Mouse (Mus musculus): ENCODE measurements around the gene Nmnat3. TPM values are rescaled to one million over a fixed set of nuclear protein-coding genes. Genes with fewer than 3 reads are reported as not detected.

The Nmnat3 gene
- total and polyA plus RNA-seq, 3 experiments, result 16.0 to 19.3 (median 17.5) TPM

DNA sequence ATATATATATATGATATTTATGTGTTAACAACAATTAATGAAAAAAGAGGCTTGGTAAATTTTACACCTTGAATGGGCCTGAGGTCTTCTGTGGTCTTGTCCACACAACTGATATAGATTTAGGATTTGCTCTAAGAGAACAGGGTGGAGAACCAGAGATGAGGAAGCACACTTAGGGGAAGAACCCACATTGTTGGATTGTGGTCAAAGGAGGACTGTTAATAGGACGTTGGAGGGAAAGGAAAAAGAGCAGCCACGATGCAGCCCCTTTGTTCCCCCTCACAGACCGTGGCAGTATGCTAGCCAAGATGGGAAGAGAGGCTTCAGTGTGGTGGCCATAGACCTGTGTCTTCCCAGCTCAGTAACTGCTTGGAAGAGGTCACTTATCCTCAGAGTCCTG is 11.5 kb downstream of the Nmnat3 start:
- WGBS, result 72% methylated on average over 3 of the region's 3 CpGs

DNA sequence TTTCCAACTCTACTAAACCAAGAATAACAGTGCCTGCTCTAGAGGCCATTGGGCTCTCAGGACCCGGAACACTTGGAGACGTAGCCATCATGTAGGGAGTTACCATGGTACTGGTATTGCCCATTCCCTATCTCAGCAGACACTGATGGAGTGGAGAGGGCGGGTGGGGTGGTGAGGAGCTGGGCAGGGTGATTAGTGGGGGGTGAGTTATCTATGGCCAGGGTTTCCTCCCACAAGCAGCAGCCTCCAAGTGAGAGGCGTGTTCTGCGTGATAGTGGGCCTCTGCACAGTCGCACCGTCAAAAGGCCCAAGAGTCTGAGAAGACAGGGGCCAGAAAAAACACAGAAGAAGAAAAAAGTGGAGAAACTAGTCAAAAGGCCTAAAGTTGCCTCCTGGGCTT is 12.0 kb downstream of the Nmnat3 start:
- TF ChIP-seq EP300 (IDR thresholded peaks at IDR 0.05; ENCODE audit: insufficient read depth, low read depth, low read length) (no peak), POLR2A (IDR thresholded peaks at IDR 0.05; ENCODE audit: insufficient read depth, low read depth, low read length) (no peak), CTCF (IDR thresholded peaks at IDR 0.05) (no peak)
- intact Hi-C loops (cut with DNase I), result no loop called here
- H3K4me1 ChIP-seq (ENCODE audit: control insufficient read depth, insufficient read depth, low read length), result peaks cover 5% of the 10 kb centered on the region
- H3K79me2 ChIP-seq (replicated peaks; ENCODE audit: control insufficient read depth, insufficient read depth, low read length), result no peaks in the 10 kb centered on the region
- no peak for DNase-seq
- no peaks in the 10 kb centered on the region for H3K27me3 ChIP-seq (ENCODE audit: control insufficient read depth, insufficient read depth, low read length)
- H3K27ac ChIP-seq, result no peak overlapping the region
- H3K4me3 ChIP-seq, result no peak overlapping the region
- no peak overlapping the region for H3K9ac ChIP-seq (ENCODE audit: low read depth, low read length)
- WGBS, result 72% methylated on average over 7 of the region's 7 CpGs
- H3K36me3 ChIP-seq (ENCODE audit: control insufficient read depth, insufficient read depth, low read length), result no peaks in the 10 kb centered on the region

More for the DNA sequence above, 11.5 kb downstream of the Nmnat3 start:
- no peak overlapping the region for H3K9ac ChIP-seq (ENCODE audit: low read depth, low read length)
- intact Hi-C loops (cut with DNase I), result no loop called here
- H3K27me3 ChIP-seq (ENCODE audit: control insufficient read depth, insufficient read depth, low read length), result no peaks in the 10 kb centered on the region
- H3K4me1 ChIP-seq (ENCODE audit: control insufficient read depth, insufficient read depth, low read length), result peaks cover 5% of the 10 kb centered on the region
- TF ChIP-seq EP300 (IDR thresholded peaks at IDR 0.05; ENCODE audit: insufficient read depth, low read depth, low read length) (no peak), CTCF (IDR thresholded peaks at IDR 0.05) (no peak), POLR2A (IDR thresholded peaks at IDR 0.05; ENCODE audit: insufficient read depth, low read depth, low read length) (no peak)
- H3K79me2 ChIP-seq (replicated peaks; ENCODE audit: control insufficient read depth, insufficient read depth, low read length), result no peaks in the 10 kb centered on the region
- H3K27ac ChIP-seq, result no peak overlapping the region
- no peaks in the 10 kb centered on the region for H3K36me3 ChIP-seq (ENCODE audit: control insufficient read depth, insufficient read depth, low read length)
- DNase-seq, result no peak
- no peak overlapping the region for H3K4me3 ChIP-seq

DNA sequence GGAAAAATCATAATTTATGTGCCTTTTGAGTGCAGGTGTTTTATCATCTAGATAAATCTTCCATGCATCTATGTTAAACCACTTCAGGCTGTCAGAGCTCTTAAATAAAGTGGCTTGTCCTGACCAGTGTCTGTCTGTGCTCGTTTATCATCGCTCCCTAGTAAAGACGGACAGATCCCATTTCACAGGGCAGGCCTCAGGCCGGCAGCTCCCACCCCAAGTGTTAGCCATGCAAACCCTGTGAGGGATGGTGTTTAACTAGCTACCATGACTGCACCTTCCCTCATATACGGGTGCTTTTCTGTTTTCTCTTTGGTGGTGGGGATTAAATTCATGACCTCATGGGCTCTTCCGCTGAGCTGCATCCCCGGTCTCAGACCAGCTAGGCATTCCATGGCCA is 13.3 kb downstream of the Nmnat3 start:
- TF ChIP-seq EP300 (IDR thresholded peaks at IDR 0.05; ENCODE audit: insufficient read depth, low read depth, low read length), result no peak
- Histone ChIP-seq H3K27ac (no peak overlapping the region), H3K27me3 (ENCODE audit: control insufficient read depth, insufficient read depth, low read length) (no peaks in the 10 kb centered on the region), H3K4me3 (no peak overlapping the region), H3K36me3 (ENCODE audit: control insufficient read depth, insufficient read depth, low read length) (no peaks in the 10 kb centered on the region), H3K4me1 (ENCODE audit: control insufficient read depth, insufficient read depth, low read length) (peaks cover 5% of the 10 kb centered on the region), H3K9ac (ENCODE audit: low read depth, low read length) (no peak overlapping the region), H3K79me2 (replicated peaks; ENCODE audit: control insufficient read depth, insufficient read depth, low read length) (no peaks in the 10 kb centered on the region)
- 91% methylated on average over 7 of the region's 7 CpGs for WGBS
- intact Hi-C loops (cut with DNase I), result no loop called here
- DNase-seq, result no peak

DNA sequence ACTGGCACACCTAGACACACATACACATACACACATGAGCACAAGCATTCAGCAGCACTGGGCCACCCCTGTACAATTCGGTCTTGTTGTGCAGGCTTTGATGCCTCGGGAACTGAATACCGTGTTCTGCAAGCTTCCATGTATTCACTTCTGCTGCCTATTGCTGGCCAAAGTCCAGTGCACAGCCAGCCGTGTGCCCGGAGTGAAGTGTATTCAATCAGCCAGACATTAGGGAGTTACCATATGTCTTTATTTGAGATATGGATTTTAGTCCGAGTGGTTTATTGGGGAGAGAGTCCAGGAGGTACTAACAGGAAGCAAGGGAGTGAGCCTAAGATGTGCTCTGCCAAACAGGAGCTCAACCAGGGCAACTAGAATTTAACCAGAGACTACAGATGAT is 19.8 kb downstream of the Nmnat3 start:
- Histone ChIP-seq H3K79me2 (replicated peaks; ENCODE audit: control insufficient read depth, insufficient read depth, low read length) (no peaks in the 10 kb centered on the region), H3K4me3 (no peak overlapping the region), H3K27me3 (ENCODE audit: control insufficient read depth, insufficient read depth, low read length) (no peaks in the 10 kb centered on the region), H3K27ac (no peak overlapping the region), H3K4me1 (ENCODE audit: control insufficient read depth, insufficient read depth, low read length) (no peaks in the 10 kb centered on the region), H3K9ac (ENCODE audit: low read depth, low read length) (no peak overlapping the region), H3K36me3 (ENCODE audit: control insufficient read depth, insufficient read depth, low read length) (no peaks in the 10 kb centered on the region)
- no peak for DNase-seq
- TF ChIP-seq CTCF (IDR thresholded peaks at IDR 0.05) (no peak), EP300 (IDR thresholded peaks at IDR 0.05; ENCODE audit: insufficient read depth, low read depth, low read length) (no peak), POLR2A (IDR thresholded peaks at IDR 0.05; ENCODE audit: insufficient read depth, low read depth, low read length) (no peak)
- WGBS, result 71% methylated on average over 6 of the region's 6 CpGs
- intact Hi-C loops (cut with DNase I), result no loop called here

DNA sequence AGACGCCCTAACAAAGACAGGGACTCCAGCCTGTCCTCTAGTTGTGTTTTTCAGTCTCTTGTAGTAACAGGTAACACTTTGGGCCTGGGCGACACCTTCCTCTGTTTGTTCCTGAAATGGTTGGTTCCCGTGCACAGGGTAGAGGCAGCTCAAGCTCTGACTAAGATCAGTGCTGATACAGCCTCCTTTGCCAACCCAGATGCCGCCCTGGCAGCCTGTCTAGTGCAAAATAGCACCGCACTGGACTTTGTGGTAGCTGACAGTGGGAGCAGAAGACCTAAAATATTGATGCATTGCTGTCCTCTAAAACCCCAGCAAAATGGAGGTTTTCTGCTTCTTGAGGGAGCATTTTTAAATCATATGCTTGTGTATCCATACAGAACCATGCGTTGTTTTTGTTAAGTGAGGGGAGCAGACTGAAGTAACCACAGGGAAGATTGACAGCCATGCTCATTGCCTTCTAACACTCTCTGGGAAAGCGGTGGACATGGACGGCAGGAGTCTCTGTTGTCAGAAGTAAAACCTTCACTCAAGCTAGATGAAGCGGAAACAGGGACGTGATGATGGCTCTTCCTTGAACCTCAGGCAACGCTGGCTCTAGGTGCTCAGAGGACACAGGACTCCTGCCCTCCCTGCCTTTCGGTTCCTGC is 24.2 kb downstream of the Nmnat3 start:
- intact Hi-C loops (cut with DNase I), result no loop called here
- H3K79me2 ChIP-seq (replicated peaks; ENCODE audit: control insufficient read depth, insufficient read depth, low read length), result no peaks in the 10 kb centered on the region
- H3K27me3 ChIP-seq (ENCODE audit: control insufficient read depth, insufficient read depth, low read length), result no peaks in the 10 kb centered on the region
- DNase-seq, result no peak
- no peaks in the 10 kb centered on the region for H3K36me3 ChIP-seq (ENCODE audit: control insufficient read depth, insufficient read depth, low read length)
- whole genome bisulfite sequencing, result 89% methylated on average over 12 of the region's 12 CpGs
- H3K4me3 ChIP-seq, result no peak overlapping the region
- H3K27ac ChIP-seq, result no peak overlapping the region
- no peaks in the 10 kb centered on the region for H3K4me1 ChIP-seq (ENCODE audit: control insufficient read depth, insufficient read depth, low read length)
- H3K9ac ChIP-seq (ENCODE audit: low read depth, low read length), result no peak overlapping the region
- TF ChIP-seq EP300 (IDR thresholded peaks at IDR 0.05; ENCODE audit: insufficient read depth, low read depth, low read length), result no peak
- no peak for TF ChIP-seq POLR2A (IDR thresholded peaks at IDR 0.05; ENCODE audit: insufficient read depth, low read depth, low read length)
- TF ChIP-seq CTCF (IDR thresholded peaks at IDR 0.05), result no peak

DNA sequence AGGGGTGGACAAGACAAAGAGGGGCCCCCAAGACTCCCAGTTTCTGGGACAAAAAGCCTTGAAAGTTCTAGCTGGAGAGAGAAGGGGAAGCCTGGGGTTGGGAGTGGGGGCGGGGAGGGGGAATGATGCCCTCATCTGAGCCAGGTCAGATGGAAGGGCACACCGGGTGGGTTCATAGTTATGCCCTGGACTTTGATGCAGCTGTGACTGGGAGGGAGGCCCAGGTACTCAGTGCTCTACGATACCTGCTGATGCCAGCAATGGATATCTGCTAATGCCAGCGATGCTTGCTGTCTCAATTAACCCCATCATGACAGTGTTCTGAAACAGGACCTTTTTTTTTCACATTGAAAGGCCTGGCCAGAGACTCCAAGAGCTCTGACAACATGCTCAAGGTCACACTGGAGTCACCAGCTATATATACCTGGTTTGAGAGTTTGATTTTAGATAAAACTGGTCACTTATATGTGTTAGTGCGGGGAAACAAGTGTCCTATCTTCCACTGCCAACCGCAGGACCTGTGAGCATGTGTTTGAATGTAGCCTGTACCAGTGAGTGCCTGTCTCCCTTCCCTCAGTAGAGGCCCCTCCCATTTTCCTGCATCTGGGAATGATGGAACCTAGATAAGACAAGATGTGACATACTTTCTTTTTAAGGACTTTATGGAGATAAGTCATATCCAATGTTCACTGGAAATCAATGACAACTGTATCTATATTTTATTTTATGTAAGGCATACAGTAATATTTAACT is 25.6 kb downstream of the Nmnat3 start:
- intact Hi-C loops (cut with DNase I), result no loop called here
- no peaks in the 10 kb centered on the region for H3K79me2 ChIP-seq (replicated peaks; ENCODE audit: control insufficient read depth, insufficient read depth, low read length)
- WGBS, result 73% methylated on average over 6 of the region's 6 CpGs
- no peak for DNase-seq
- no peak overlapping the region for H3K27ac ChIP-seq
- H3K36me3 ChIP-seq (ENCODE audit: control insufficient read depth, insufficient read depth, low read length), result no peaks in the 10 kb centered on the region
- no peak overlapping the region for H3K9ac ChIP-seq (ENCODE audit: low read depth, low read length)
- no peak overlapping the region for H3K4me3 ChIP-seq
- TF ChIP-seq POLR2A (IDR thresholded peaks at IDR 0.05; ENCODE audit: insufficient read depth, low read depth, low read length) (no peak), EP300 (IDR thresholded peaks at IDR 0.05; ENCODE audit: insufficient read depth, low read depth, low read length) (no peak), CTCF (IDR thresholded peaks at IDR 0.05) (no peak)
- H3K4me1 ChIP-seq (ENCODE audit: control insufficient read depth, insufficient read depth, low read length), result no peaks in the 10 kb centered on the region
- no peaks in the 10 kb centered on the region for H3K27me3 ChIP-seq (ENCODE audit: control insufficient read depth, insufficient read depth, low read length)
